Comparison of ENCODE assay signal across 9 mouse cellular contexts in the genomic region with DNA sequence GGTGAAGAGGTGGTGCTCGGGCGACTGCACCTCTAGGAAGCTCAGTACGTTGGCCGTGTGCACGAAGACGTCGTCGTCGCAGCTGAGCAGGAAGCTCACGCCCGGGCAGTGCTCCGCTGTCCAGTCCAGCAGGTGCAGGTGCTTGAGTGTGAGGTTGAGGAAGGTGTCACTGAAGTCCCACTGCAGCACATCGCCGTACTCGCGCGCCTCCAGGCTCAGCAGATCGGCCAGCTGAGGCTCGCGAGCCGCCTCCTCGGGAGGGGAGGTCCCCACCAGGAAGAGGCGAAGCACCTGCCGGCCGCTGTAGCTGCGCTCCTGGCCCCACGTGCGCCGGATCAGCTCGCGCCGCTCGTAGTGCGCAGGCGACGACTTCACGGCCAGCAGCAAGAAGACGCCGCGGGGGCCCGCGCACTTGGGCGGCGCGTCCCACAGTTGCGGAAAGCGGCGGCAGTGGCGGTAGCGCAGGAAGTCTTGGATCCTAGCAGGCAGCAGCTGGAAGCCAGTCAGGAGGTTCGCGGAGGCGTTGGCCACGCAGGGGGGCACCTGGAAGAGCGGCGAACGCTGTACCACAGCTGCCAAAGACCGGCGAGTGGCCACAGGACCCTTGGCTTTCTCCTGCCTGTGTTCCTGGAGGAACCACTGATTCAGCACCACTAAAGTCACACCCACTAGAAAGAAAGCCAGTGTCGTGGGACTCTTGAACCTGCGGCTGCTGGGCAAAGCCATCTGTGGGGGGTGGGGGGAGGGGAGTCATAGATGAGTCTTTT. TPM values are rescaled to one million over a fixed set of nuclear protein-coding genes. Genes with fewer than 3 reads are reported as not detected.
DNase-seq lines count a peak whose midpoint lies in the region; ATAC-seq and TF ChIP-seq lines count a peak whose summit lies in the region.
"Had no signal": no experiment of that assay in that cellular context is flagged by ENCODE, and none has a peak within 500 bp of the region (broad histone marks: within the 10 kb centered on the region; RNA-seq: fewer than 3 reads in every experiment).

No protein-coding gene starts in this region.

- 1% methylated on average over 61 of the region's 61 CpGs for WGBS in spleen, adult 2 months
- WGBS in hindbrain, embryonic 11.5 days, result 3% methylated on average over 61 of the region's 61 CpGs
- 3% methylated on average over 61 of the region's 61 CpGs for WGBS in liver, postnatal 0 days (ENCODE audit: insufficient replicate concordance)
- 3% methylated on average over 61 of the region's 61 CpGs for whole genome bisulfite sequencing in stomach, embryonic 14.5 days

- peak overlapping the region; percentile 31; the same call in 1 of the 2 replicates for H3K9ac ChIP-seq in hindbrain, embryonic 11.5 days (ENCODE audit: low read depth, low read length)
- no peak overlapping the region for H3K9ac ChIP-seq in liver, postnatal 0 days (replicated peaks)
- no peak overlapping the region for H3K9ac ChIP-seq in stomach, embryonic 14.5 days (replicated peaks; ENCODE audit: low read depth, low read length)

- no peak for DNase-seq in frontal cortex, postnatal 10 days (ENCODE audit: low spot score in 2 of 2)
- DNase-seq in spleen, adult 2 months (ENCODE audit: low read depth in 1 of 2, low spot score in 2 of 2), result no peak
- DNase-seq in spleen, postnatal 36 days (ENCODE audit: low spot score in 2 of 2), result no peak
- DNase-seq in hindbrain, embryonic 11.5 days (ENCODE audit: low spot score), result peak; percentile 54
- peak; percentile 31 for DNase-seq in liver, postnatal 0 days
- no peak for DNase-seq in urinary bladder, postnatal 14 days (ENCODE audit: low spot score)

- H3K36me3 ChIP-seq in spleen, adult 2 months (ENCODE audit: control insufficient read depth, insufficient read depth, low read length), result no peaks in the 10 kb centered on the region
- no peaks in the 10 kb centered on the region for H3K36me3 ChIP-seq in hindbrain, embryonic 11.5 days (ENCODE audit: control insufficient read depth, insufficient read depth, low read length)
- H3K36me3 ChIP-seq in liver, postnatal 0 days (replicated peaks; ENCODE audit: insufficient read depth, low read length), result no peaks in the 10 kb centered on the region
- H3K36me3 ChIP-seq in stomach, embryonic 14.5 days (ENCODE audit: control insufficient read depth, insufficient read depth, low read length), result no peaks in the 10 kb centered on the region
- H3K36me3 ChIP-seq: G1E had no signal

- H3K9me3 ChIP-seq in hindbrain, embryonic 11.5 days (ENCODE audit: control insufficient read depth, low read length), result no peaks in the 10 kb centered on the region
- no peaks in the 10 kb centered on the region for H3K9me3 ChIP-seq in liver, postnatal 0 days (ENCODE audit: low read length)
- no peaks in the 10 kb centered on the region for H3K9me3 ChIP-seq in stomach, embryonic 14.5 days (ENCODE audit: control insufficient read depth, low read depth, low read length)

- H3K4me1 ChIP-seq in spleen, adult 2 months (ENCODE audit: control insufficient read depth, insufficient read depth, insufficient read length), result peaks cover 11% of the 10 kb centered on the region
- peaks cover 10% of the 10 kb centered on the region for H3K4me1 ChIP-seq in hindbrain, embryonic 11.5 days (replicated peaks; ENCODE audit: control insufficient read depth, insufficient read depth, low read length)
- H3K4me1 ChIP-seq in liver, postnatal 0 days (ENCODE audit: insufficient read depth), result peaks cover 17% of the 10 kb centered on the region
- peaks cover 8% of the 10 kb centered on the region; the same call in 1 of the 2 replicates for H3K4me1 ChIP-seq in stomach, embryonic 14.5 days (ENCODE audit: control insufficient read depth, insufficient read depth, low read length)

- peaks cover 17% of the 10 kb centered on the region for H3K27me3 ChIP-seq in spleen, adult 2 months (ENCODE audit: control insufficient read depth, insufficient read depth, low read length)
- H3K27me3 ChIP-seq in hindbrain, embryonic 11.5 days (ENCODE audit: control insufficient read depth, insufficient read depth, low read length), result peaks cover 50% of the 10 kb centered on the region
- H3K27me3 ChIP-seq in liver, postnatal 0 days (ENCODE audit: insufficient read depth, low read length), result peaks cover 40% of the 10 kb centered on the region
- peaks cover 25% of the 10 kb centered on the region for H3K27me3 ChIP-seq in stomach, embryonic 14.5 days (ENCODE audit: control insufficient read depth, insufficient read depth, low read length)

- H3K4me3 ChIP-seq in spleen, adult 2 months (ENCODE audit: extremely low read depth, insufficient read depth, insufficient read length), result peak overlapping the region; percentile 49; the same call in 1 of the 2 replicates
- peak overlapping the region; percentile 38 for H3K4me3 ChIP-seq in hindbrain, embryonic 11.5 days (ENCODE audit: low read depth, low read length)
- peak overlapping the region; percentile 35 for H3K4me3 ChIP-seq in liver, postnatal 0 days (ENCODE audit: low read depth, low read length)
- peak overlapping the region; percentile 33 for H3K4me3 ChIP-seq in stomach, embryonic 14.5 days (ENCODE audit: low read depth, low read length)

- TF ChIP-seq CTCF in spleen, adult 2 months (IDR thresholded peaks at IDR 0.05; ENCODE audit: extremely low read depth, insufficient read depth, insufficient read length, insufficient replicate concordance), result no peak
- no peak for TF ChIP-seq CTCF in liver, postnatal 0 days (IDR thresholded peaks at IDR 0.05; ENCODE audit: low read depth)

- H3K4me2 ChIP-seq in hindbrain, embryonic 11.5 days (replicated peaks; ENCODE audit: low read depth, low read length), result peak overlapping the region; percentile 90
- peak overlapping the region; percentile 72 for H3K4me2 ChIP-seq in liver, postnatal 0 days (ENCODE audit: low read depth, low read length)
- peak overlapping the region; percentile 67 for H3K4me2 ChIP-seq in stomach, embryonic 14.5 days (replicated peaks; ENCODE audit: low read depth, low read length)

- no peak overlapping the region for H3K27ac ChIP-seq in spleen, adult 2 months (ENCODE audit: insufficient read depth, low read length)
- no peak overlapping the region for H3K27ac ChIP-seq in hindbrain, embryonic 11.5 days (ENCODE audit: low read depth, low read length)
- H3K27ac ChIP-seq in liver, postnatal 0 days (ENCODE audit: low read depth), result no peak overlapping the region
- H3K27ac ChIP-seq in stomach, embryonic 14.5 days (ENCODE audit: low read length), result no peak overlapping the region

- peak; percentile 54 for ATAC-seq in frontal cortex, adult (ENCODE audit: low TSS enrichment)
- peak; percentile 49; the same call in 1 of the 2 replicates for ATAC-seq in hindbrain, embryonic 11.5 days (ENCODE audit: low FRiP score)
- 0 out of 2 replicates have a peak, but pooled peaks have one; percentile 31 for ATAC-seq in liver, postnatal 0 days
- ATAC-seq in stomach, embryonic 14.5 days (ENCODE audit: insufficient number of reproducible peaks, insufficient read depth, low FRiP score, low read depth), result 0 out of 2 replicates have a peak, but pooled peaks have one; percentile 46

- no peak for TF ChIP-seq POLR2A in spleen, adult 2 months (IDR thresholded peaks at IDR 0.05; ENCODE audit: low read depth, low read length)

- TF ChIP-seq EP300 in liver, postnatal 0 days (IDR thresholded peaks at IDR 0.05; ENCODE audit: low read depth), result no peak

RNA-seq across cellular contexts. Expression of a gene that starts 5.1 kb away (rescaled TPM):
- 0.09 and 0.22 TPM in 2 replicates for polyA plus RNA-seq in spleen, adult 2 months (2012; rRNA removed)
- 0.10 and 0.20 TPM in 2 replicates for polyA plus RNA-seq in hindbrain, embryonic 11.5 days (2014; fragmentation: Nextera tagmentation; extraction: Ambion mirVana)
- 0.05 TPM in 2 replicates for polyA plus RNA-seq in liver, postnatal 0 days (2015; fragmentation: Nextera tagmentation; extraction: Ambion mirVana)
- polyA plus RNA-seq in stomach, embryonic 14.5 days (2014; fragmentation: Nextera tagmentation; extraction: Ambion mirVana), result 0.10 TPM in 1 of 2 replicates, not detected in the other

RNA-seq across cellular contexts. Expression of a gene that starts 16.1 kb away (rescaled TPM):
- polyA plus RNA-seq in spleen, adult 2 months (2012; rRNA removed), result 10.0 and 12.0 TPM in 2 replicates
- 4.8 and 5.3 TPM in 2 replicates for polyA plus RNA-seq in hindbrain, embryonic 11.5 days (2014; fragmentation: Nextera tagmentation; extraction: Ambion mirVana)
- 4.4 and 4.5 TPM in 2 replicates for polyA plus RNA-seq in liver, postnatal 0 days (2015; fragmentation: Nextera tagmentation; extraction: Ambion mirVana)
- polyA plus RNA-seq in stomach, embryonic 14.5 days (2014; fragmentation: Nextera tagmentation; extraction: Ambion mirVana), result 5.9 and 7.2 TPM in 2 replicates

RNA-seq across cellular contexts. Expression of a gene that starts 48.9 kb away (rescaled TPM):
- polyA plus RNA-seq in spleen, adult 2 months (2012; rRNA removed), result 0.59 and 0.60 TPM in 2 replicates
- 0.24 and 0.25 TPM in 2 replicates for polyA plus RNA-seq in hindbrain, embryonic 11.5 days (2014; fragmentation: Nextera tagmentation; extraction: Ambion mirVana)
- polyA plus RNA-seq in liver, postnatal 0 days (2015; fragmentation: Nextera tagmentation; extraction: Ambion mirVana), result 0.23 and 0.27 TPM in 2 replicates
- polyA plus RNA-seq in stomach, embryonic 14.5 days (2014; fragmentation: Nextera tagmentation; extraction: Ambion mirVana), result 0.33 TPM in 1 of 2 replicates, not detected in the other
- polyA plus RNA-seq: G1E had no signal

Comparison
In these comparisons a context has a peak if more than half of its experiments do, and no peak if none do; other contexts are left out.
1. DNase-seq: peak in hindbrain, embryonic 11.5 days (single experiment) and liver, postnatal 0 days (single experiment); none in frontal cortex, postnatal 10 days (0 of 2), spleen, adult 2 months (0 of 2), spleen, postnatal 36 days (0 of 2) and urinary bladder, postnatal 14 days (single experiment).
2. Peak in every context shown above with its lines, with median percentiles within 50 percentile points of each other: ATAC-seq, H3K4me3 ChIP-seq and H3K4me2 ChIP-seq.